Mouse (Mus musculus) left cerebral cortex, postnatal 36 days (tissue): ENCODE results near the gene Rhoa. TPM values are rescaled to one million over a fixed set of nuclear protein-coding genes. Genes with fewer than 3 reads are reported as not detected.
"Not testable (repeated sequence)": the region's sequence is repeated elsewhere in the genome, so short reads cannot be mapped to it uniquely, and the experiment has no call there.

Experiments used
- DNase-seq, 2 experiments: peaks; one replicate each; pipeline ENCODE4 v3.0.0; 2021 to 2022; ENCODE audit warnings: low spot score in 2 of 2, mixed read lengths in 1 of 2
- intact Hi-C: fragments of 180-260 bp; cut with DNase I; formaldehyde crosslinking; loops from one replicate; pipeline ENCODE4 v1.15.1; 2025
- total RNA-seq, 2 experiments: library from RNA; stranded (reverse); gene quantifications; 2 replicates each; pipeline ENCODE4 v1.2.3; 2021

The Rhoa gene
- 100 to 1,000 TPM; 160 to 176 TPM for total RNA-seq

GRCm38 (mm10) chr9:108305629-108306520 is at the start of gene Rhoa, which contains the start of gene Tcta:
Gene Rhoa (plus strand): TSS chr9:108306129.
Gene Tcta (minus strand): TSS chr9:108306160.
- intact Hi-C loops: loop anchor here (1.0 to 5.0 kb wide), 2 partner anchors 41 to 211 kb away; partner anchors contain the start of genes Qrich1 and Usp4
- DNase-seq: peak; percentile 99

DNA sequence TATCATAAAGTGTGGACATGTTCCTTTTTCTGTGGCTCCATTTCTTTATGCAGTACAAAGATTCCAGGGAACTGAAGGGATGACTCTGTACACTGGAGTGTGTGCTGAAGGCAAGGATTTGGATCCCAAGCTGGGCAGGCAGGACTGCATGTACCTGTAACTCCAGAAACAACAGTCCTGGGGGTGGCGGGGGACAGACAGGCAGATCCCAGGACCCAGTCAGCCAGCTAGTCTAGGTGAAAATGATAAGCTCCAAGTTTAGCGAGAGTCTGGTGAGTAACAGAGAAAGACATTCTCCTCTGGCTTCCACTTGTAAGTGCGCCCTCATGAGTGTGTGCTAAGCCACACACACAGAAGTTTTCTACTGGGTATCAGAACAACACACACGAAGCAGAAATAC is 45.4 kb upstream of the Rhoa start:
- DNase-seq: no peak
- intact Hi-C loops: loop anchor here (5.0 kb wide), 1 partner anchor 58 kb away; no protein-coding TSS in a partner anchor

DNA sequence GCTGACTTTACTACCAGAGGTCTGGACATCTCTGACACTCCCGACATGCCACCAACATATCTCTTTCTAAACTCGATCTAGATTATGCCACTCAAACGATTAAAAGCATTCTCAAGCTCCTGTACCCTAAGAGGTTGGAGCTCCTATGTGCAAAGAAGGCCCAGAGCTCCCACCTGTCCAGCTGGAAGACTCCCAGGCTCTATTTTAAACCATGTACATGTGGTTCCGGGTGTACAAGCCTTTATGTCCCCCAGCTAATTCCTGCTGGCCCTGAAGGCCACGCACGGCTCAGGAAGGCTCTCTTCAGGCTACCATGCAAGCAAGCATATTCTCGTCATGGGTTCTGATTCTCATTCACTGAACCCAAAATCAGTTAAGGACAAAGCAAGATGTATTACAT is 44.1 kb upstream of the Rhoa start:
- intact Hi-C loops: loop anchor here (5.0 kb wide), 1 partner anchor 60 kb away; no protein-coding TSS in a partner anchor
- no peak for DNase-seq

DNA sequence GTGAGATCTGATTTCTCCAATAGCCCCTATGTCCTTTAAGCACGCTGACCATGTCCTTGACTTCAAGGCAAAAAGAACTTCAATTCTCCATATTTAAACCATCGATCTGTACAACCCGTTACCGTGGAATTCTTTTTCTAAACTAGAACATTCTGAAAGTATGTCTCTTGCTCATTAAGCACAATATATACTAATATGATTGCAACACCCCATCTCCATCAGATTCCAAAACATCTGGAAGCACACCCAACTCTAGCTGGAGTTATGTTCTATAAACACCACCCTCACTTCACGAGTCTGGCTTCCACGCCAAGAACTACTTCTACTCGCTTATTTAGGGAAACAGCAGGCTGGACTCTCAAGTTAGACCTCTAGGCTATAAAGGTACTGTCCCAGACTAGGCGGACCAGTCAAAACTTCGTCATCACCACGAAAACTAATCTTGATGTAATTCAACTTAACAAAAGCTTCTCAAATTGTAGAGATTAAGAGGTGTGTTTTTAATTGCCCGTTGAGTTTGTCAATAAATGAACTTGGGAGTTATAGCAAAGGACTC is 43.4 kb upstream of the Rhoa start:
- no peak for DNase-seq
- intact Hi-C loops: loop anchor here (5.0 kb wide), 1 partner anchor 60 kb away; no protein-coding TSS in a partner anchor

DNA sequence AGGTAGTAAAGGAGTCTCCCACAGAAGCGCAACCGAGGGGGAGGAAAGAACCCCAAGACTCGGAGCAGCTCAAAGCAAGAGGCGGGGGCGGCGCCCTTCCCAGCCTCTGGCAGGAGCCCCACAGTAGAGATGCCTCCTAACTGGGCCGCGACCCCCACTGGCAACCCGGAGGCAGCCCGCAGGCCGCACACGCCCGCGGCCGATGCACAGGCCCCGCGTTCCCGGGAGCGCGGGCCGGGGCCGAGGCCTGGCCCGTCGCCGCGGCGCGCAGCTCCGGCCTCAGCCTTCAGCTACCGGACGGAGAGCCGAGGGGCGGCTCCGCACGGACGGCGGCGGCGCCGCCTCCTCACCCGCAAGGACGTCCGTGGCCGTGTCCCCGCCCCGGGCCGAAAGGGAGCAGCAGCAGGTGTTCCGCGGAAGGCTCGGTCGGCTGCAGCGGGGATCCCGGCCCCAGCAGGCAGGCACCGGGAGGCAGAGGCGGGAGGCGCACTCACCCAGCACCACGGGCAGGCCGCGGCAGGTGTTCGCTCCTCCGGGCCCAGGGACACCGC is 42.7 kb upstream of the Rhoa start:
- DNase-seq: peak in 1 of 2 experiments; percentile 27
- intact Hi-C loops: loop anchor here (5.0 kb wide), 1 partner anchor 61 kb away; no protein-coding TSS in a partner anchor

DNA sequence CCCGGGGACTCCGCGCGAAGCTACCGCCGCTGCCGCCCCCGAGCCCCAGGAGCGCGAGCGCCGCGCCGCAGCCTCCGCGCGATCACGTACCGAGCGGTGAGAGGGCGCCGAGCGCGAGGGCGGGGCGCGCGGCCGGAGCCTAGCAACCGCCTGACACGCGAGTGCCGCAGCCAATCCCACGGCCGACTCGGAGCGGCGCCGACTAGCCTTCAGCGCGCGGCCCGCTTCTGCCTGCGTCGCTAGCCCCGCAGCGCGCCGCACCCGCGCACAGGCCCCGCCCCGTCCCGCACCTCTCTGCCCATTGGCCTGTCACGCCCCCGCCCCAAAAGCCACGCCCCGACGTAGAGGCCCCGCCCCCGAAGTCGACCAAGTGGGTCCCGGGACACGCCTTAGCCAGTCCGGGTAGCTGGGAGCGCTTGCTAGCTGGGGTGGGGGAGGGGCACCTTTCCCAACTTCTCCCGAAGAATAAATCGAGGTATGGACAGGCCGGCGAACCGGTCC is 42.2 kb upstream of the Rhoa start, which contains the start of gene Dag1:
Gene Dag1, minus strand, starts transcription at position 269 of the 501 bp plus-strand sequence.
- intact Hi-C loops: loop anchor here (5.0 kb wide), 1 partner anchor 61 kb away; no protein-coding TSS in a partner anchor
- DNase-seq: peak; percentile 96 to 98

DNA sequence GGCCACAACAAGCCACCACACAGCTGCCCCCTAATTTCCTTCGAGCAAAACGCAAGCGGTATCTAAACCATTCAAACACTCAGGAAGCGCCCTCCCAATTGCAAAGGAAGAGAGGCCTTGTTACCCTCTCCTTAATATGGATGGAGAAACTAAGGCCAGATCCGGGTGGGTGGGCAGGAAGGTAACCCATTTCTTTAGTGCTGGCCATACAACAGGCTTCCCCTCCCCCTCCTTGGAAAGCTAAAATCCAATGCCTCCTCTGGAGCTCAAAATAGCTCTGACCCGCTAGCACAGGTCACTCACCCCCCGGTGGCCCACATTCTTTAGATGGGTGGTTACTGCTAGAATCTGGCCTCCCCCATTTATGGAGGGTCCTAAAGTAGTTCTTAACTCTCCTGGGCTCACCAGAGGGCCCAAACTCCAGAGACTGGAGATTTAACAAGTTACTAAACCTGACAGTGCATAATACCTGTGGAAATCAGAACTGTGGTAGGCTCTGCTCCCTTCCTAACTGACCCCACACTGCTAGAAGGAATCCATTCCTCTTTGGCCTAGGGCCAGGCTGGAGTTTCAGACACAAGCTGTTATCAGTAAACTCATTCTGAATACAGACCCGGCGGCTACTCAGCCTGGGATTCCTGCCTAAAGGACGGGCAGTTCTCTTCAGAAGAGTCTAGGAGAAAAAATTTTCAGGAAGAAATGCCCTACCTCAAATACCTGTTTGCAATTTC is 41.6 kb upstream of the Rhoa start:
- DNase-seq: no peak

DNA sequence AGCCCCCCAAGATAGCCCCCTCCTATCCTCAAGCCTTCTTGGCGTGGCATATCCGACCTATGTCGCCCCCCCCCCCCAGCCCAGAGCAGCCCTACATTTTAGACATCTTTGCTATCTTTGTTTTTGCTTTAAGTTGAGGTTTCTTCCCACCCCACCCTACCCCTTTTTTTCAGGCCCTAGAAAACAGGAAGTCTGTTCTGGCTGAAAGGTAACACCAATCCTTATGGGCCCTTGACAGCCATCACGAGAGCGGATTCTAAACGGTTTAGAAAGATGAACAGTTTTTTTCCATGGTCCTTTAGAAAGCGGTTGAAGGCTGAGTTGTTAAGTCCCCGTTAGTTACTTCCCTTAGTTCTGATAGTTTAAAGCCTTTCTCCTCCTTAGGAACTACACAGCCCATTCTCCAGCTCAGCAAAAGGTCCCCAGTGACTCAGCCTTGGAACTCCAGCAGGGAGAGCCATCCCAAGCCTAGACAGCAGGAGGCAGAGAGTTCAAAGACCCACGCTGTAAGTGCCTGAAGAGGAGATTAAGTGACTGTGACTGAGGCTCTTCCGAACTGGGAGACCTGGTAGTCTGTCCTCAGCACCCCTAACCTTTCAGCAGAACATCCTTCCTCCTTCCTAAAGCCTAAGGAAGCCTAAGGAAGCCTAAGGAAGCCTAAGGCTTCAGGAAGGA is 39.5 kb upstream of the Rhoa start:
- intact Hi-C loops: no loop called here
- DNase-seq: no peak

More for the DNA sequence above, 41.6 kb upstream of the Rhoa start:
- intact Hi-C loops: loop anchor here (5.0 kb wide), 1 partner anchor 62 kb away; no protein-coding TSS in a partner anchor

- intact Hi-C loops: no loop called here
- DNase-seq: no peak
Observed at GRCm38 (mm10) chr9:108267691-108268090, 38.2 kb upstream of the Rhoa start.

DNA sequence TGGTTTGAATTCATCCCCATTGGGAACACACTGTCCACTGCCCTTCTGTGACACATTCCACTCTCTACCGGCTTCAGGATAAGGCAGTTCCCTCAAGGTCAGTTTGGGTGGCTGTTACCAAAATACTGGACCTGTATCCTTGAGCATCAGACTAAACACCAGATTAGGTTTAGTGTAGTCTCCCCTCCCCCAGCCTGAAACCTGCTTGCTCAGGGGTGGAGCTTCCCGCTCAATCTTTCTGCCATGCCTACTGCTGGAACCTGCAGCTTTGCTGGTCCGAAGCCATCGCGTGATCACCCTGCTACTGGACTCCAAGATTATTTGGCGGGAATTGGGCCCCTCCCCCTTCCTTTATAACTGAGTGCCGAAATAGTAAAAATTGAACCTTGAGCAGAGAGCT is 37.2 kb upstream of the Rhoa start:
- intact Hi-C loops, DNase-seq: not testable (repeated sequence)

DNA sequence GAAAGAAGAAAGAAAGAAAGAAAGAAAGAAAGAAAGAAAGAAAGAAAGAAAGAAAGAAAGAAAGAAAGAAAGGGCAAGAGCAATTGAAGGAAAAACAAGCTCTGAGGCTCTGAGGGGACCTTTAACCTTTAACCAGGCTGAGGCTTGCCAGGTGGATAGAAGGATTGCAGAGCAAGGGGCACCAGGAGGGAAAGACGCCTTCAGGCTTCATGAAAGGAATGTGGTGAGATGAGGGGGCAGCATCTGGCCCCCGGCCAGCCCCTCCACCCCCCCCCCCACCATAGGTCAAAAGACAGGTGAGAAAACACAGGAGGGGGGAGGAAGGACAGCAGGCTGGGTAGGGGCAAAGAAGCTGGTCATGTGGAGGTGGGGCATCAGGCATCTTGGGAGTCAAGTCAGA is 34.0 kb upstream of the Rhoa start:
- DNase-seq: no peak
- intact Hi-C loops: no loop called here

- no peak for DNase-seq
- intact Hi-C loops: no loop called here
Observed at GRCm38 (mm10) chr9:108272691-108273090, 33.2 kb upstream of the Rhoa start.

- no peak for DNase-seq
Observed at GRCm38 (mm10) chr9:108273485-108273884, 32.4 kb upstream of the Rhoa start.

DNA sequence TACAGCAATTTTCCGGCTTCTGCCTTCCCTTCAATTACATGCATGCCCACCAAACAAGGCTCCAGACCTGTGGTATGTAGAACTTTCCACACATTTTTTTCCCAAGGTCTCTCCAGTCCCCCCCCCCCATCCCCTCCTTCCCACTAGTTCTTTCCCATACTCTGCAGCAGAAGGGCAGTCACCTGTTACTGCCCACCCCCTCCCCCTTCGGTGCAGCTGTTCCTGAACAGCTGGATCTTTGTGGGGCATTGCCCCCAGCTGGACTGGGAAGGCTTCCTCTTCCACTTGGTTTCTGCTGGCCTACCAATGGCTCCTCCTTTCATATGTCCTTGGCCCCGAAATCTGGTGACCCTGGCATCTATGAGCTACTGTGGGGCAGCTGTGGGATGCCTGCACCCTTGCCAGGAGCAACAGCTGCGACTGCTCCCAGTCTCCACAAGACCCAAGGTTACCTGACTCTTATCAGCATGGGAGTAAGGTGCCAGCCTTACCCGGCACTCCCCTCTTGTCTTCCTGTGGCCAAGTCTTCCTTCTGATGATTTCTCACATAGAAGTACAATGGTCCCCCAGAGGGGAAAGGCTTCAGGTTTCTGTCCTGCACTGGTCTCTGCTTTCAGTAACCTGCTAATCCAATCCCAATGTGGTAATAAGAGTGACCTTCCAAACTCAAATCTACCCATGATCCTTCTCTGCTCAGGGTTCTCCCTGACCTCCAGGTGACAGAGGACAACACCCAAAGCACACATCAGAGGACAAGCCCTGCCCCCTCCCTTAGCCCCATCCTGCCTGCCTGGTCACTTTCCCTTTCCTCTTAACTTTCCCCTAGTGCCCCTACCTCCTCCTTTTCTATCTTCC is 31.2 kb upstream of the Rhoa start:
- no peak for DNase-seq
- intact Hi-C loops: no loop called here

More at GRCm38 (mm10) chr9:108273485-108273884, 32.4 kb upstream of the Rhoa start:
- intact Hi-C loops: no loop called here

- intact Hi-C loops: no loop called here
- no peak for DNase-seq
Observed at GRCm38 (mm10) chr9:108275331-108275659, 30.6 kb upstream of the Rhoa start.

- DNase-seq: no peak
- intact Hi-C loops: no loop called here
Observed at GRCm38 (mm10) chr9:108278697-108279450, 27.1 kb upstream of the Rhoa start.
